29 mouse cellular contexts compared by ENCODE assay signal in genomic region chr2:71177250-71177615, GRCm38 (mm10). TPM values are rescaled to one million over a fixed set of nuclear protein-coding genes. Genes with fewer than 3 reads are reported as not detected.
DNase-seq lines count a peak whose midpoint lies in the region; ATAC-seq lines count a peak whose summit lies in the region.
"Had no signal": no experiment of that assay in that cellular context is flagged by ENCODE, and none has a peak within 500 bp of the region (broad histone marks: within the 10 kb centered on the region; RNA-seq: fewer than 3 reads in every experiment).

No protein-coding gene starts in this region.

- no peaks in the 10 kb centered on the region for H3K27me3 ChIP-seq in liver, embryonic 11.5 days (replicated peaks; ENCODE audit: control insufficient read depth, insufficient read depth, low read length)
- H3K27me3 ChIP-seq in liver, embryonic 13.5 days, result peaks cover 2% of the 10 kb centered on the region; the same call in 1 of the 2 replicates
- H3K27me3 ChIP-seq: heart, embryonic 13.5 days; limb, embryonic 12.5 days; stomach, embryonic 15.5 days had no signal

- no peaks in the 10 kb centered on the region for H3K9me3 ChIP-seq in liver, embryonic 11.5 days (ENCODE audit: control insufficient read depth, low read length)
- no peaks in the 10 kb centered on the region for H3K9me3 ChIP-seq in liver, embryonic 13.5 days (replicated peaks)
- H3K9me3 ChIP-seq: heart, embryonic 13.5 days; limb, embryonic 12.5 days; midbrain, embryonic 10.5 days; stomach, embryonic 15.5 days had no signal

- DNase-seq in liver, embryonic 11.5 days (ENCODE audit: low spot score), result no peak
- DNase-seq in liver (no peak), A20 (ENCODE audit: low read depth, low spot score) (peak; percentile 34)
- no peak for DNase-seq in liver, embryonic 13.5 days
- DNase-seq in left cerebral cortex, adult 11 months (ENCODE audit: low spot score), result no peak
- DNase-seq in ovary, adult 18-20 months (ENCODE audit: low spot score), result no peak
- DNase-seq: adrenal gland, adult 8-10 months; B cell, adult 2 months; cerebellum, adult 2 months; cerebellum, postnatal 14 days; gastrocnemius, postnatal 36 days; heart, postnatal 10 days; kidney, adult 9 months; kidney, postnatal 10 days; lung, postnatal 36 days; retina, postnatal 1 day; right cerebral cortex, postnatal 14 days; thymus, postnatal 25 days had no signal

- H3K4me2 ChIP-seq in liver, embryonic 11.5 days, result peak overlapping the region; percentile 19; the same call in 1 of the 2 replicates
- H3K4me2 ChIP-seq in liver, embryonic 13.5 days, result peak overlapping the region; percentile 32
- H3K4me2 ChIP-seq: heart, embryonic 13.5 days; hindbrain, embryonic 14.5 days; limb, embryonic 12.5 days; stomach, embryonic 15.5 days had no signal

- no peak overlapping the region for H3K27ac ChIP-seq in liver, embryonic 11.5 days (ENCODE audit: low read depth, low read length)
- H3K27ac ChIP-seq in liver, embryonic 13.5 days, result no peak overlapping the region
- H3K27ac ChIP-seq: heart, embryonic 13.5 days; hindbrain, embryonic 14.5 days; left cerebral cortex, adult 2 months; limb, embryonic 12.5 days; liver, embryonic 14.5 days; midbrain, embryonic 10.5 days; stomach, embryonic 15.5 days had no signal

- no peak for ATAC-seq in liver, embryonic 11.5 days (replicated peaks; ENCODE audit: low FRiP score)
- ATAC-seq in liver, embryonic 13.5 days (ENCODE audit: low read depth), result no peak
- peak; percentile 45 for ATAC-seq in megakaryocyte-erythroid progenitor cell, adult 5-6 weeks (replicated peaks; ENCODE audit: low FRiP score, low TSS enrichment, poor library complexity, severe bottlenecking)
- ATAC-seq: forebrain, embryonic 14.5 days; intestine, postnatal 0 days had no signal

- no peaks in the 10 kb centered on the region for H3K36me3 ChIP-seq in liver, embryonic 11.5 days (ENCODE audit: control insufficient read depth, insufficient read depth, low read length)
- H3K36me3 ChIP-seq in liver, embryonic 13.5 days, result no peaks in the 10 kb centered on the region
- H3K36me3 ChIP-seq: heart, embryonic 13.5 days; limb, embryonic 12.5 days; midbrain, embryonic 10.5 days; stomach, embryonic 15.5 days had no signal

- H3K9ac ChIP-seq in liver, embryonic 11.5 days (ENCODE audit: low read depth, low read length), result no peak overlapping the region
- H3K9ac ChIP-seq in liver, embryonic 13.5 days, result no peak overlapping the region
- H3K9ac ChIP-seq: heart, embryonic 13.5 days; hindbrain, embryonic 14.5 days; limb, embryonic 12.5 days; liver, embryonic 14.5 days; stomach, embryonic 15.5 days had no signal

- H3K4me1 ChIP-seq in liver, embryonic 11.5 days (replicated peaks; ENCODE audit: control insufficient read depth, insufficient read depth, low read length), result peaks cover 5% of the 10 kb centered on the region; the same call in 1 of the 2 replicates
- peaks cover 28% of the 10 kb centered on the region for H3K4me1 ChIP-seq in liver, embryonic 13.5 days (replicated peaks)
- H3K4me1 ChIP-seq: midbrain, embryonic 10.5 days; stomach, embryonic 15.5 days had no signal

- no peak overlapping the region for H3K4me3 ChIP-seq in liver, embryonic 11.5 days (ENCODE audit: low read depth, low read length)
- no peak overlapping the region for H3K4me3 ChIP-seq in liver, embryonic 13.5 days (replicated peaks)
- H3K4me3 ChIP-seq: heart, embryonic 13.5 days; left cerebral cortex, adult 2 months; limb, embryonic 12.5 days; midbrain, embryonic 10.5 days; stomach, embryonic 15.5 days had no signal

- WGBS in liver, embryonic 11.5 days, result 55% methylated on average over 1 of the region's 1 CpGs
- WGBS in liver, embryonic 13.5 days (ENCODE audit: insufficient replicate concordance), result 20% methylated on average over 1 of the region's 1 CpGs

RNA-seq across cellular contexts. Expression of gene Dync1i2, which starts 34.3 kb away (rescaled TPM):
- 78.5 and 82.2 TPM in 2 replicates for polyA plus RNA-seq in liver, embryonic 11.5 days (2014; fragmentation: Nextera tagmentation; extraction: Ambion mirVana)
- polyA plus RNA-seq in liver, embryonic 13.5 days (2015; fragmentation: Nextera tagmentation; extraction: Ambion mirVana), result 30.9 and 42.0 TPM in 2 replicates
- total RNA-seq in megakaryocyte-erythroid progenitor cell, adult 5-6 weeks (2014; fragmentation: Nextera tagmentation), result 71.4 and 78.4 TPM in 2 replicates
- total RNA-seq in megakaryocyte-erythroid progenitor cell, adult 5-6 weeks (2017), result 124 and 126 TPM in 2 replicates

RNA-seq across cellular contexts. Expression of gene Cybrd1, which starts 59.5 kb away (rescaled TPM):
- 0.84 and 0.91 TPM in 2 replicates for polyA plus RNA-seq in liver, embryonic 11.5 days (2014; fragmentation: Nextera tagmentation; extraction: Ambion mirVana)
- polyA plus RNA-seq in liver, embryonic 13.5 days (2015; fragmentation: Nextera tagmentation; extraction: Ambion mirVana), result 0.60 and 0.85 TPM in 2 replicates
- 0.42 TPM in 1 of 2 replicates, not detected in the other for total RNA-seq in megakaryocyte-erythroid progenitor cell, adult 5-6 weeks (2014; fragmentation: Nextera tagmentation)
- 0.23 and 0.42 TPM in 2 replicates for total RNA-seq in megakaryocyte-erythroid progenitor cell, adult 5-6 weeks (2017)
- total RNA-seq: hematopoietic stem cell, adult 5-6 weeks had no signal
